Mouse (Mus musculus): ENCODE results near the gene Capg.
A peak's percentile ranks its signal among the peaks of the same experiment; 100 is the strongest.

Gene Capg

DNA sequence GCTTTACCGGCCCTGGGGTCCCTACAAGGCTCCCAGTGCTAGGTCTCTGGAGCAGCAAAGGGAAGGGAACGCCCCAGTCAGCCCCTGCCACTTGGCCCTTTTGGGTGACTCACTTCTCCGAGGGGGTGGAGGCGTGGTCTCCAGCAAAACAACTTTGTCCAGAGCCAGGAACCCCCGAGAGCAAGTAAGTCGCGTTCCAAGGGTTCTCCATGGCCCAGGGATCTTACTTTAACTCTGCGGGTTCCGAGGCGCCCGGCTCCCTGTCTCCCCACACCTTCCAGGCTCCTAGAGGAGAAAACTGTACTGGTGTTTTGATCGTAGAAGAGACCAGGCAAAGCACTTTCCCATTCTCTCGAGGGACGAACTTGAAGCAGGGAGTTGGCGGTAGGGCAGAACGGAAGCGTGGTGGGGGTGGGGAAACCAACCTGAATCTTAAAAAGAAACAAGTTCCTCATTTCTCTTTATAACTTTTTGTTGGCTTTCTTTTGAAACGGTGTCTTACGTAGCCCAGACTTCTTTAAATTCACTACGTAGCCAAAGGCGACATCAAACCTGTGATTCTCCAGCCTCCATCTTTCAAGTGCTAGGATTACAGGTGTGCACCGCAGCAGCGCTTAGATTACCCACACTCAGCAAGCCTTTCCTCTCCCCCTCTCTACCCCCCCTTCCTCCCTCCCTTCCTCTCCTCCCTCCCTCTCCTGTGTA, at the start of gene Capg:
Gene Capg, plus strand, starts transcription at position 109 of the 705 bp plus-strand sequence.
- peak; percentile 36 to 73 for DNase-seq (ENCODE audit: low spot score in 2 of 2)

- DNase-seq (ENCODE audit: low spot score in 2 of 2) = no peak
Measured at GRCm38 (mm10) chr6:72498950-72499349, 45.2 kb upstream of the Capg start.

DNA sequence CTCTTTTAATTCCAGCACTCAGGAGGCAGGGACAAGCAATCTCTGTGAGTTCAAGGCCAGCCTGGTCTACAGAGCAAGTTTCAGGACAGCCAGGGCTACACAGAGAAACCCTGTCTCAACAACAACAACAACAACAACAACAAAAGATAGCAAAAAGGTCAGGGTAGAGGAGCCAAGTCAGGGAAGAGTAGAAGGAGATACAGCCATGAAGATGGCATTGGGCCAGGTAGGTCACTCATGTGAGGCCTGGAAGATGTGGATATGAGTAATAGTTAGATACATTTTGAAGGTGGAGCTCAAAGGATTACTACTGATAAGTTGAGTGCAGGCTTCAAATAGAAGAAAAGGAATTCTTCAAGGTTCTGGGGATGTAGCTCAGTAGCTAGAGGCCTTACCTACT, 40.9 kb upstream of the Capg start:
- no peak for DNase-seq (ENCODE audit: low spot score in 2 of 2)

DNA sequence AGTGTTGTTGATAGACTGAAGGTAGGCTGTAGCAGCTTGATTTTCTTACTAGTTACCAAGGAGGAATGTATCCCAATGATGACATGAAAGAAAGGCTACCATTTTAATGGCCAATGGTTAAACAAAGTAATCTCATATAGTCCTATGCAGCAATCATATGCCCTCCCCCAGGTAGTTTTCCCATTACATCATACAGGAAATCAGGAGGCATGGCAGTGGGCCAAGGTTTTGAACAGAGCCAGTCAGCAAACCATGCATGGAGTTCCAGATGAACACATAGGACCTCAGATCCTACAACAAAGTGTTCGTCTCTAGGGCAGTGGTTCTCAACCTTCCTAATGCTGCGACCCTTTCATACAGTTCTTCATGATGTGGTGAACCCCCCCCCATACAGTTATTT, 40.3 kb upstream of the Capg start:
- no peak for DNase-seq (ENCODE audit: low spot score in 2 of 2)

GRCm38 (mm10) chr6:72506104-72506503, 38.1 kb upstream of the Capg start:
- DNase-seq (ENCODE audit: low spot score in 2 of 2) = no peak

DNA sequence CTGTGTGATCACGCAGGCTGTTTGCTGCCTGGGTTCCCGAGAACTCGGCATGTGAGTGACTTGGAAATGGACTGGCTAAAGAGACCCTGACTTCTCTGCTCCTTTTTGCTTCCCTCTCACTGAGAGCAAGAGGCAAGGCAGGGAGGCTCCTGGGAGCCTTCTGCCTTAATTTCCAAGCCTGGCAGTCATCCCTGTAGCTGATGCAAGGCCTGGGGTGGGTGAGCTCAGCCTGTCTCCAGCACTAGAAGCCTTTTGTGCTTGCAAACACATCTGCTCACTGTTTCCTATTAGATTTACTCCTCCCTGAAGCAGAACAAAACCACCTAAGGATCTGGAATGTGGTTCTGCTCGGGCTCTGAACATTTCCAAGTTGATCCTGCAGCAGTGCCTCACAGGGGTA, 35.6 kb upstream of the Capg start:
- no peak for DNase-seq (ENCODE audit: low spot score in 2 of 2)

DNA sequence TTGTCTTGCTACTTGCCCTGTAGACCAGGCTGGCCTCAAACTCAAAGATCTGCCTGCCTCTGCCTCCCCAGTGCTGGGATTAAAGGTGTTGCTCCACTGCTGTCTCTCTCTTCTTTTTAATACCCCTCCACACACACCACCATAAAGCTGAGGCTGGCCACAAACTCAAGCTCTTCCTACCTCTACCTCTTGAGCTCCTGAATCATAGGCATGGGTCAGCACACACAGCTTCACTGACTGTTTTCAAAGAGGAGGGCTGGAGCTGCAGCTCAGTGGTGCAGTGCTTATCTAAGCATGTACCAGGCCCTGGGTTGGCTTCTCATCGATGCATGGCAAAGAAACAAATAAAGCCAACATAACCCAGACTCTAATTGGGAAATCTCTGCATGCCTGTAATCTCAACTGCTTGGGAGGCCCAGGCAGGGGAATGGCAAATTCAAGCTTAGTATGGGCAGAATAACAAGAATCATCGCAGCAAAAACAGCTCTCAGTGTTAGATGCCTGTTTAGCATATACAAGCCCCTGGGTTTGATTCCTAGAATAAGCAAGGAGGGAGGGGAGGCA, 34.2 kb upstream of the Capg start:
- no peak for DNase-seq (ENCODE audit: low spot score in 2 of 2)

GRCm38 (mm10) chr6:72510686-72511421, 33.3 kb upstream of the Capg start:
- no peak for DNase-seq (ENCODE audit: low spot score in 2 of 2)

DNA sequence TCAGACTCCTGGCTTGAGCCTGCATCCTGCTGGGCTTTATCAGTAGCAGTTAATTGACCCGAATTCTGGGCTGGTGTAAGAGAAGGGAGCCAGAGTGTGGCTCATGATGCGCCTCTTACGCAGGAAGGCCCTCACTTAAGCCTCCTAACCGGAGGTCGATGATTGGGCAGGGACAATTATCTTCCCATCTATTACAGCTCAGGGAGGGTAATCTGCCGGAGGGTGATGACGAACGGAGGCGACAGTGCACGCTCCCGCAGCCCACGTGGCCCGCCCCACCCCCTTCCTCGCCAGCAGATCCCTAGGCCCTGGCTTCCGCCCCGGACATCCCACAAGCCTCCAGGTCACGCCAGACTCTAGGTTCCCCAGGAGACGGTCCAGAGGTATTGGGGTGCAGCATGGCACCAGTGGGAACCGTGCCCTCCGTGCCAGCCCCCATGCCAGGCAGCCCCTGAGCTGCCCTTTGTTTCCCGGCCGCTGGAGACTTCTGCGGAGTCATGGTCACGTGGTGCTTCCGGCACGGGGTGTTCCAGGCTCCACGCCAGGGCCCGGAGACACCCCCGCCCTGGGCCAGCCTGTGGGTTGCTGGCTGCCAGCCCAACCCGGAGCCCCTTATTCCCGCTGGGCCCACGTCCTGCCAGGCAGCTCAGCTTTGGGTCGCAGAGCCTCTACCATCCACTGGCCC, 31.7 kb upstream of the Capg start:
- DNase-seq (ENCODE audit: low spot score in 2 of 2) = peak; percentile 62 to 79

- DNase-seq (ENCODE audit: low spot score in 2 of 2) = no peak
Measured at GRCm38 (mm10) chr6:72513071-72513440, 31.1 kb upstream of the Capg start.

GRCm38 (mm10) chr6:72515644-72516043, 28.5 kb upstream of the Capg start:
- no peak for DNase-seq (ENCODE audit: low spot score in 2 of 2)

DNA sequence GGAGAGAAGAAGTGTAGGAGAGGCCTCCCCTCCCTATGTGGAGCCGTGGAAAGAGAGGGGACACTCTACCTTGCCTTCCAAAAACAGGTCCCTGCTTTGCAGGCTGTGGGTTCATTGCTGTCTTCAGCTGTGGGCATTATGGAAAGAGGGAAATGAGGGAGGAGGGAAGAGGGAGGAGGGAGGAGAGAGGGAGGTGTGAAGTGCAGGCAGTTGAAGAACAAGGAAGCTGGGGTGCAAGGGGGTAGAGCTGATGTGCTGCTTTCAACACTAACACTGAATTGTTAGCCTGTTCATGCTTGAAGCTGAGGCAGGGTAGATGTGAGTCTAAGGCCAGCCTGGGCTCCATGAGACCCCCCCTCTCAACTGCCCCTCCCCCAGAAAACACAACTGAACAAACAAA, 25.3 kb upstream of the Capg start:
- no peak for DNase-seq (ENCODE audit: low spot score in 2 of 2)

- DNase-seq (ENCODE audit: low spot score in 2 of 2) = no peak
Measured at GRCm38 (mm10) chr6:72519303-72519702, 24.9 kb upstream of the Capg start.

GRCm38 (mm10) chr6:72519892-72520663, 24.1 kb upstream of the Capg start:
- DNase-seq (ENCODE audit: low spot score in 2 of 2) = no peak

GRCm38 (mm10) chr6:72520904-72521303, 23.3 kb upstream of the Capg start:
- no peak for DNase-seq (ENCODE audit: low spot score in 2 of 2)

- DNase-seq (ENCODE audit: low spot score in 2 of 2) = no peak
Measured at GRCm38 (mm10) chr6:72521607-72522006, 22.6 kb upstream of the Capg start, which contains the start of gene Sh2d6. TSS of gene Sh2d6 (minus strand) at chr6:72521707.

DNA sequence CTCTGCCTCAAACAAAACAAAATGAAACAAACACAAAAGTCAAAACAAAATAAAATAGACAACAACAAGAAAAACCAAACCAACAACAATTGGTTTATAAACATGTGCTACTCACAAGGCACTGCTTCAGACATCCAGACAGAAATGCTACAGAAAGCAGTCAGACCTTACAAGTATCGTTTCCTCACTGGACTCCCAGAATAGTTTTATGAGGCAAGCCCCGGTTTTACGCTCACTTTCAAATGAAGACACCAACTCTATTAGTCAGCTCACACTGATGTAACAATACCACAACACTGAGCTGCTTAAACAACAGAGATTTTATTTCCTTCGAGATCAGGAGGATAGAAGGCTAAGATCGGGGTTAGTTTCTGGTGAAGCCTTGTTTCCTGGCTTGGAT, 21.9 kb upstream of the Capg start:
- no peak for DNase-seq (ENCODE audit: low spot score in 2 of 2)

GRCm38 (mm10) chr6:72523222-72523621, 21.0 kb upstream of the Capg start:
- no peak for DNase-seq (ENCODE audit: low spot score in 2 of 2)

DNA sequence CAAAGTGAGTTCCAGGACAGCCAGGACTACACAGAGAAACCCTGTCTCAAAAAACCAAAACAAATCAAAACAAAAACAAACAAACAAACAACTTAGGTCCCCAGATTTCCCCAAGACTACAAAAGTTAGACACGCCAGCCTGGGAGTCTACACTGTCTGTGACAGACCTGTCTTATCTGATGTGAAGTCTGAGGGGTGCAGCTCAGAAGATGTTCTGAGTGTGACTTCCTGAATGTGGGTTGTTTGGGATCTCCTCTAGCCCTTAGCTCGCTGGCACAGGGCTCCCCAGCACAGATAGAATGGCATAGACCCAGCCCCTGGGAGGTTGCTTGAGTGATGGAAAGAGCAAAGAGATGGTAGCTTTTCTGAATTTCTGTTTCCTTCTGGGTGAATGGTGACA, 20.0 kb upstream of the Capg start:
- DNase-seq (ENCODE audit: low spot score in 2 of 2) = no peak

GRCm38 (mm10) chr6:72527070-72527469, 17.1 kb upstream of the Capg start:
- no peak for DNase-seq (ENCODE audit: low spot score in 2 of 2)

GRCm38 (mm10) chr6:72528410-72529151, 15.6 kb upstream of the Capg start:
- DNase-seq (ENCODE audit: low spot score in 2 of 2) = no peak

Measured in spleen, postnatal 10 days (tissue).